Mouse (Mus musculus) C2C12 (cell line): ENCODE measurements around the gene Raph1.

Source experiments
- CTCF ChIP-seq: IDR thresholded peaks from one replicate; pipeline ENCODE4 v1.5.1; 2011; ENCODE audit not compliant: control insufficient read depth, insufficient read depth, insufficient read length
- MAX ChIP-seq: IDR thresholded peaks from one replicate; pipeline ENCODE4 v1.6.1; 2011; ENCODE audit warnings: mild to moderate bottlenecking, control low read depth
- MYOD1 ChIP-seq: IDR thresholded peaks from one replicate; pipeline ENCODE4 v1.6.1; 2011; ENCODE audit warnings: low read depth; ENCODE audit not compliant: control insufficient read depth, insufficient read length

DNA sequence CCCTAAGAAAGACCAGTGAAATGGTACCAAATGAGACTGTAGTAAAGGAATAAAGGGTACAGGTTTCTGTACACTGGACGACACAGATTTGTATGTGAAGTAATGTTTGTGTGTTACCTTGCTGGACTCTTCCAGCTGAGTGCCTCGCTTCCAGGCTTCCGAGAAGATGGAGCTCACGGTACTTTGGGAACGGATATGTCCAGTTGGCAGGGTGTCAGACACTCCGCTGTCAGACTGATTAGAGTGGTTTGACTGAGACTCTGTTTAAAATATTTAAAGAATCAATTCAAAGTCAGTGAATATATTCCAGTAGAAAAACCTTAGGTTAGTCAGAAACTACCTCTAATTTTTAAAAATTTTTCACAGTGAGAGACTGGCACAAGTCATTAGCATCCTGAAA, 73.5 kb downstream of the Raph1 start:
- no peak for TF ChIP-seq CTCF
- no peak for TF ChIP-seq MAX
- no peak for TF ChIP-seq MYOD1
